Mouse (Mus musculus) heart, embryonic 13.5 days (tissue): ENCODE data around the gene Rab19. TPM values are rescaled to one million over a fixed set of nuclear protein-coding genes. Genes with fewer than 3 reads are reported as not detected.

ENCODE experiments used
- ATAC-seq: fragments of 200-750 bp; cut with Nextera tagmentation; 2 replicates; pipeline ENCODE4 v1.8.0; 2017; ENCODE audit warnings: moderate TSS enrichment; ENCODE audit not compliant: insufficient number of reproducible peaks, low FRiP score, low TSS enrichment; ENCODE audit errors: extremely low read depth
- H3K27ac ChIP-seq: fragments of 300-500 bp; sonication (generic); replicated peaks from 2 replicates; pipeline ENCODE4 v1.5.1; 2015; ENCODE audit warnings: moderate library complexity, mild to moderate bottlenecking, inconsistent platforms
- H3K27me3 ChIP-seq: fragments of 300-500 bp; sonication (generic); replicated peaks from 2 replicates; pipeline ENCODE4 v1.6.1; 2015; ENCODE audit warnings: mild to moderate bottlenecking, inconsistent platforms
- H3K36me3 ChIP-seq: fragments of 300-500 bp; sonication (generic); 2 replicates; pipeline ENCODE4 v1.6.1; 2015; ENCODE audit warnings: mild to moderate bottlenecking, inconsistent platforms
- H3K4me1 ChIP-seq: fragments of 300-500 bp; sonication (generic); 2 replicates; pipeline ENCODE4 v1.6.1; 2015; ENCODE audit warnings: inconsistent platforms
- H3K4me2 ChIP-seq: fragments of 300-500 bp; sonication (generic); 2 replicates; pipeline ENCODE4 v1.6.1; 2015; ENCODE audit warnings: inconsistent platforms, mild to moderate bottlenecking, moderate library complexity
- H3K4me3 ChIP-seq: fragments of 300-500 bp; sonication (generic); 2 replicates; pipeline ENCODE4 v1.5.1; 2015; ENCODE audit warnings: moderate library complexity, mild to moderate bottlenecking, inconsistent platforms
- H3K9ac ChIP-seq: fragments of 300-500 bp; sonication (generic); 2 replicates; pipeline ENCODE4 v1.6.1; 2015; ENCODE audit warnings: inconsistent platforms, mild to moderate bottlenecking, moderate library complexity
- H3K9me3 ChIP-seq: fragments of 300-500 bp; sonication (generic); 2 replicates; pipeline ENCODE4 v1.6.1; 2016; ENCODE audit warnings: inconsistent platforms
- WGBS: fragments of 180-500 bp; shearing (Covaris S2); methylation state at CpG from one replicate; pipeline ENCODE4 v1.1.7; 2015; ENCODE audit warnings: mixed read lengths; 5-methylcytosine and 5-hydroxymethylcytosine counted together
- polyA plus RNA-seq: library from polyadenylated mRNA; unstranded; fragments of >200 nt; fragmentation: Nextera tagmentation; extraction: Ambion mirVana; gene quantifications from 2 replicates; pipeline ENCODE4 v1.2.1, GENCODE M21; 2015

The Rab19 gene
- 0.41 and 0.84 TPM in 2 replicates for polyA plus RNA-seq

GRCm38 (mm10) chr6:39381125-39381880 lies at the start of gene Rab19:
TSS of gene Rab19 (plus strand) at chr6:39381175.
- Histone ChIP-seq H3K27me3 (peaks cover 30% of the 10 kb centered on the region), H3K36me3 (no peaks in the 10 kb centered on the region), H3K27ac (no peak within 1 kb of the TSS), H3K4me2 (peak within 1 kb of the TSS; percentile 88), H3K9ac (peak within 1 kb of the TSS; percentile 81), H3K9me3 (no peaks in the 10 kb centered on the region), H3K4me3 (peak within 1 kb of the TSS; percentile 59), H3K4me1 (peaks cover 22% of the 10 kb centered on the region)
- whole genome bisulfite sequencing, result 3% methylated on average over 20 of the region's 20 CpGs
- ATAC-seq, result no peak

- Histone ChIP-seq H3K27me3 (no peaks in the 10 kb centered on the region), H3K9me3 (no peaks in the 10 kb centered on the region), H3K9ac (no peak overlapping the region), H3K4me2 (no peak overlapping the region), H3K4me1 (no peaks in the 10 kb centered on the region), H3K27ac (no peak overlapping the region), H3K36me3 (peaks cover 54% of the 10 kb centered on the region), H3K4me3 (no peak overlapping the region)
- no peak for ATAC-seq
- 88% methylated on average over 7 of the region's 7 CpGs for WGBS
These were observed 48.8 kb upstream of the Rab19 start for GRCm38 (mm10) chr6:39331998-39332700.

- WGBS, result 77% methylated on average over 7 of the region's 7 CpGs
- Histone ChIP-seq H3K4me3 (no peak overlapping the region), H3K9me3 (no peaks in the 10 kb centered on the region), H3K4me2 (no peak overlapping the region), H3K27me3 (no peaks in the 10 kb centered on the region), H3K27ac (no peak overlapping the region), H3K9ac (no peak overlapping the region), H3K36me3 (peaks cover 75% of the 10 kb centered on the region), H3K4me1 (no peaks in the 10 kb centered on the region)
- ATAC-seq, result no peak
These were observed 46.8 kb upstream of the Rab19 start for GRCm38 (mm10) chr6:39334224-39334623.

- H3K36me3 ChIP-seq, result peaks cover 81% of the 10 kb centered on the region
These were observed 46.1 kb upstream of the Rab19 start for GRCm38 (mm10) chr6:39334873-39335272.

DNA sequence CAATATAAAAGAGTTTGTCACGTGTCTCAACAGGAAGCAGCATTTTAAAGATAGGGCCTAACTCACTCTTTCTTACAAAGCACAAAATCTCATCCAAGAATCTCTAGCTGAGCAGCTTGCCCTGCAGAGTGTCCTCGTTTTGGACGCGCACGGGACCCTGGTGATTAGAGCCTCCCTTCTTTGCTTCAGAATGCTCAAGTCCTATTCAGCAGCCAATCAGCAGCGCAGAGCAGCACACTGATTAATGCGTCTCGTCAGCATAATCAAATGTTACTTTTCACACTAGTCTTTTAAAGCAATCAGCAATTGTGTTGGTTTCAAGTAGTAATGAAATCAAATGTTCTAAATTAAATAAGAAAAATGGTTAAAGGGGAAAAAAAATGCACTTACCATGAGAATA lies 42.6 kb upstream of the Rab19 start:
- Histone ChIP-seq H3K9ac (no peak overlapping the region), H3K4me2 (no peak overlapping the region), H3K27ac (no peak overlapping the region), H3K9me3 (no peaks in the 10 kb centered on the region), H3K4me3 (no peak overlapping the region), H3K27me3 (no peaks in the 10 kb centered on the region), H3K4me1 (peaks cover 7% of the 10 kb centered on the region; the same call in 1 of the 2 replicates), H3K36me3 (peaks cover 88% of the 10 kb centered on the region)
- 88% methylated on average over 8 of the region's 8 CpGs for WGBS
- no peak for ATAC-seq

More at GRCm38 (mm10) chr6:39334873-39335272, 46.1 kb upstream of the Rab19 start:
- H3K4me1 ChIP-seq, result no peaks in the 10 kb centered on the region
- H3K27me3 ChIP-seq, result no peaks in the 10 kb centered on the region
- H3K4me3 ChIP-seq, result no peak overlapping the region
- no peak for ATAC-seq
- H3K4me2 ChIP-seq, result no peak overlapping the region
- WGBS, result 84% methylated on average over 3 of the region's 3 CpGs
- no peaks in the 10 kb centered on the region for H3K9me3 ChIP-seq
- H3K27ac ChIP-seq, result no peak overlapping the region
- no peak overlapping the region for H3K9ac ChIP-seq

DNA sequence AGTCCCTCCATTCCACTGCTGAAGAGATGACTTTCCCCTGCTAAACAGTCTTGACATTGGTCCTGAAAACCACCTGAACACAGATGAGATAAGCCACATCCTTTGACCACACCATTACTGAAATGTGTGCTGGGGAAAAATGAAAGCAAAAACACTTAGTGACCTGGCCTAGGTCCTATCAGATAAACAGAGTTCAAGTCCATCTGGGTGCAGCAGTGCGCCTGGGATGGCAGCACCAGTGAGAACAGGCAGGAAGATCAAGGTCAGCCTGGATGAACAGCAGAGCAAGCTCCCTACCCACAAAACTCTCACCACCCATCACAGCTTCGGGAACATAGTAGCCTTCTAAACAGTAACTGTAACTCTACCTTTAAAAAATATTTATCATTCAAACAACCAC lies 39.2 kb upstream of the Rab19 start:
- H3K9me3 ChIP-seq, result no peaks in the 10 kb centered on the region
- no peak overlapping the region for H3K4me2 ChIP-seq
- 57% methylated on average over 2 of the region's 2 CpGs for WGBS
- H3K4me3 ChIP-seq, result no peak overlapping the region
- ATAC-seq, result no peak
- no peaks in the 10 kb centered on the region for H3K27me3 ChIP-seq
- H3K27ac ChIP-seq, result no peak overlapping the region
- peaks cover 7% of the 10 kb centered on the region; the same call in 1 of the 2 replicates for H3K4me1 ChIP-seq
- peaks cover 89% of the 10 kb centered on the region for H3K36me3 ChIP-seq
- no peak overlapping the region for H3K9ac ChIP-seq

- Histone ChIP-seq H3K4me2 (no peak overlapping the region), H3K36me3 (peaks cover 82% of the 10 kb centered on the region), H3K27ac (no peak overlapping the region), H3K4me1 (peaks cover 7% of the 10 kb centered on the region; the same call in 1 of the 2 replicates), H3K9me3 (no peaks in the 10 kb centered on the region), H3K4me3 (no peak overlapping the region), H3K9ac (no peak overlapping the region), H3K27me3 (no peaks in the 10 kb centered on the region)
- 23% methylated on average over 12 of the region's 12 CpGs for WGBS
- ATAC-seq, result no peak
These were observed 37.0 kb upstream of the Rab19 start for GRCm38 (mm10) chr6:39344020-39344419.

GRCm38 (mm10) chr6:39345430-39345829 lies 35.5 kb upstream of the Rab19 start:
- Histone ChIP-seq H3K36me3 (peaks cover 83% of the 10 kb centered on the region), H3K9ac (no peak overlapping the region), H3K9me3 (no peaks in the 10 kb centered on the region), H3K4me2 (no peak overlapping the region), H3K4me3 (no peak overlapping the region), H3K27me3 (no peaks in the 10 kb centered on the region), H3K4me1 (peaks cover 7% of the 10 kb centered on the region; the same call in 1 of the 2 replicates), H3K27ac (no peak overlapping the region)
- WGBS, result 69% methylated on average over 7 of the region's 7 CpGs
- ATAC-seq, result no peak

- 0 out of 2 replicates have a peak, but pooled peaks cover 3% of the 10 kb centered on the region for H3K4me1 ChIP-seq
- peaks cover 90% of the 10 kb centered on the region for H3K36me3 ChIP-seq
- no peaks in the 10 kb centered on the region for H3K27me3 ChIP-seq
- H3K4me2 ChIP-seq, result no peak overlapping the region
- no peaks in the 10 kb centered on the region for H3K9me3 ChIP-seq
- H3K4me3 ChIP-seq, result no peak overlapping the region
- no peak overlapping the region for H3K9ac ChIP-seq
- 56% methylated on average over 15 of the region's 15 CpGs for WGBS
- H3K27ac ChIP-seq, result no peak overlapping the region
- ATAC-seq, result no peak
These were observed 33.9 kb upstream of the Rab19 start for GRCm38 (mm10) chr6:39346991-39347501.

- Histone ChIP-seq H3K36me3 (peaks cover 89% of the 10 kb centered on the region), H3K4me2 (no peak overlapping the region), H3K9me3 (no peaks in the 10 kb centered on the region), H3K27ac (peak overlapping the region; percentile 12; the same call in 1 of the 2 replicates), H3K4me3 (no peak overlapping the region), H3K27me3 (no peaks in the 10 kb centered on the region), H3K9ac (no peak overlapping the region), H3K4me1 (no peaks in the 10 kb centered on the region)
- 56% methylated on average over 4 of the region's 4 CpGs for WGBS
- no peak for ATAC-seq
These were observed 32.8 kb upstream of the Rab19 start for GRCm38 (mm10) chr6:39347880-39348814.
